Mouse (Mus musculus): Measurements from ENCODE around the gene E2f1.

E2f1 gene

GRCm38 (mm10) chr2:154569836-154570286 is at the start of gene E2f1:
E2f1 (minus strand) TSS chr2:154569892.
- peak; percentile 97 for DNase-seq

GRCm38 (mm10) chr2:154617061-154617460 is 47.4 kb upstream of the E2f1 start:
- peak; percentile 78 for DNase-seq

GRCm38 (mm10) chr2:154615674-154616073 is 46.0 kb upstream of the E2f1 start:
- peak; percentile 40 for DNase-seq

GRCm38 (mm10) chr2:154614841-154615576 is 45.3 kb upstream of the E2f1 start:
- DNase-seq: no peak

- peak; percentile 94 for DNase-seq
These were observed 43.7 kb upstream of the E2f1 start, which contains the start of the genes Zfp341 and 4930519P11Rik for GRCm38 (mm10) chr2:154613118-154614115. Zfp341 (plus strand) TSS chr2:154613297. 4930519P11Rik (minus strand) TSS chr2:154613437.

- no peak for DNase-seq
These were observed 39.5 kb upstream of the E2f1 start for GRCm38 (mm10) chr2:154609050-154609767.

- no peak for DNase-seq
These were observed 37.3 kb upstream of the E2f1 start for GRCm38 (mm10) chr2:154606965-154607364.

- peak; percentile 71 for DNase-seq
These were observed 34.5 kb upstream of the E2f1 start for GRCm38 (mm10) chr2:154604156-154604555.

- DNase-seq: peak; percentile 97
These were observed 34.0 kb upstream of the E2f1 start, which contains the start of gene Pxmp4 for GRCm38 (mm10) chr2:154603638-154604153. Pxmp4 (minus strand) TSS chr2:154603708.

GRCm38 (mm10) chr2:154603007-154603637 is 33.4 kb upstream of the E2f1 start:
- DNase-seq: no peak

- DNase-seq: no peak
These were observed 31.6 kb upstream of the E2f1 start for GRCm38 (mm10) chr2:154601324-154601723.

- DNase-seq: no peak
These were observed 30.9 kb upstream of the E2f1 start for GRCm38 (mm10) chr2:154600586-154600985.

- no peak for DNase-seq
These were observed 27.7 kb upstream of the E2f1 start for GRCm38 (mm10) chr2:154597399-154597798.

- DNase-seq: no peak
These were observed 26.1 kb upstream of the E2f1 start for GRCm38 (mm10) chr2:154595775-154596174.

GRCm38 (mm10) chr2:154593025-154593424 is 23.3 kb upstream of the E2f1 start:
- DNase-seq: peak; percentile 74

GRCm38 (mm10) chr2:154591239-154591638 is 21.5 kb upstream of the E2f1 start:
- no peak for DNase-seq

- no peak for DNase-seq
These were observed 19.4 kb upstream of the E2f1 start for GRCm38 (mm10) chr2:154589051-154589450.

GRCm38 (mm10) chr2:154586405-154586804 is 16.7 kb upstream of the E2f1 start:
- DNase-seq: peak; percentile 75

- DNase-seq: no peak
These were observed 15.4 kb upstream of the E2f1 start for GRCm38 (mm10) chr2:154584931-154585601.

- no peak for DNase-seq
These were observed 14.5 kb upstream of the E2f1 start for GRCm38 (mm10) chr2:154583906-154584872.
